Mouse (Mus musculus): ENCODE results near the gene Map3k14.

DNA sequence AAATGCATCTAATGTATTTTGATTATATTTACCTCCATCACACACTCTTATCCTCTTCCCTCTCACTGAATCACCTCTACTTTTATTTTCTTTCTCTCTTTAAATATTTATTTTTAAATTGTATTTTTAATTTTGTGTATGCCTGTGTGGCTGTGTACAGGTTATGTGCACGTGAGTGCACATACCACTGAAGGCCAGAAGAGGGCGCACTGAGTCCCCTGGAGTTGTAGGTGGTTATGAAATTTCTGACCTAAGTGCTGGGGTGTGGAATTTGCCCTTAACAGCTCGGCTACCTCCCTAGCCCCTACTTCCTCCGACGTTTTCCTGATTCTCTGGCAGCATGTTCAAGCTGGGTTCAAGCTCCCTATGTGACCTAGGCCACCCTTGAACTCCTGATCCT, 53.6 kb downstream of the Map3k14 start:
- peak; percentile 45 for TF ChIP-seq CTCF (IDR thresholded peaks at IDR 0.05; ENCODE audit: low read depth)
- TF ChIP-seq EP300 (IDR thresholded peaks at IDR 0.05; ENCODE audit: low read depth), result no peak

Measured in liver, embryonic 14.5 days (tissue).